Mouse (Mus musculus) liver, embryonic 14.5 days (tissue): ENCODE measurements at regions not wholly inside any gene's neighbourhood (a gene's known extent, or its start where the extent isn't known, plus 50 kb on each side); places are given as distances from the start of the nearest gene placed in this dataset.

Experiments used
- ATAC-seq: fragments of 200-750 bp; cut with Nextera tagmentation; 2 replicates; pipeline ENCODE4 v1.8.0; 2017; ENCODE audit warnings: moderate number of reproducible peaks, mild to moderate bottlenecking, moderate library complexity; ENCODE audit not compliant: insufficient read depth
- DNase-seq, 3 experiments: peaks; one replicate each; pipeline ENCODE4 v3.0.0-alpha.2; 2012 to 2013; ENCODE audit warnings: low read depth in 3 of 3, low spot score in 3 of 3
- H3K27ac ChIP-seq: fragments of 300-500 bp; sonication (generic); 2 replicates; pipeline ENCODE4 v1.5.1; 2014; ENCODE audit warnings: moderate library complexity, mild to moderate bottlenecking, control low read depth, inconsistent platforms
- H3K27me3 ChIP-seq: fragments of 300-500 bp; sonication (generic); 2 replicates; pipeline ENCODE4 v1.6.1; 2014; ENCODE audit warnings: mild to moderate bottlenecking, low read length, moderate library complexity; ENCODE audit not compliant: control insufficient read depth, insufficient read depth
- H3K36me3 ChIP-seq: fragments of 300-500 bp; sonication (generic); replicated peaks from 2 replicates; pipeline ENCODE4 v1.6.1; 2014; ENCODE audit warnings: low read depth; ENCODE audit not compliant: control insufficient read depth, insufficient read depth
- H3K4me1 ChIP-seq, 2 experiments: fragments of 200-500 bp in 1 of 2; fragments of 300-500 bp in 1 of 2; sonication (generic) in 1 of 2; replicated peaks; 2 replicates each; pipeline ENCODE4 v1.6.1; 2012 to 2014; ENCODE audit warnings: antibody characterized with exemption in 1 of 2, inconsistent platforms in 1 of 2, low read length in 1 of 2; ENCODE audit not compliant: control insufficient read depth in 2 of 2, insufficient read depth in 2 of 2
- H3K4me2 ChIP-seq: fragments of 300-500 bp; sonication (generic); 2 replicates; pipeline ENCODE4 v1.6.1; 2014; ENCODE audit warnings: low read depth, mild to moderate bottlenecking, control low read depth, moderate library complexity
- H3K4me3 ChIP-seq, 2 experiments: fragments of 200-500 bp in 1 of 2; fragments of 300-500 bp in 1 of 2; sonication (generic) in 1 of 2; 2 replicates each; pipeline ENCODE4 v1.5.1; 2012 to 2014; ENCODE audit warnings: low read depth in 2 of 2, low read length in 2 of 2, mild to moderate bottlenecking in 2 of 2, control low read depth in 1 of 2, inconsistent platforms in 1 of 2, moderate library complexity in 1 of 2; ENCODE audit not compliant: insufficient read depth in 1 of 2
- H3K9ac ChIP-seq: fragments of 300-500 bp; sonication (generic); replicated peaks from 2 replicates; pipeline ENCODE4 v1.6.1; 2014; ENCODE audit warnings: mild to moderate bottlenecking, control low read depth, moderate library complexity
- H3K9me3 ChIP-seq: fragments of 300-500 bp; sonication (generic); 2 replicates; pipeline ENCODE4 v1.6.1; 2016; ENCODE audit warnings: low read length, mixed read lengths; ENCODE audit not compliant: control insufficient read depth
- CTCF ChIP-seq: IDR thresholded peaks from 2 replicates; pipeline ENCODE4 v1.5.1; 2016; ENCODE audit warnings: antibody characterized with exemption, low read depth, control low read depth
- EP300 ChIP-seq: IDR thresholded peaks from 2 replicates; pipeline ENCODE4 v1.6.1; 2016; ENCODE audit warnings: antibody characterized with exemption, low read depth
- WGBS: fragments of 180-500 bp; shearing (Covaris S2); extraction: QIAGEN DNeasy Blood & Tissue Kit; methylation state at CpG from one replicate; pipeline ENCODE4 v1.1.7; 2014; ENCODE audit not compliant: insufficient replicate concordance; 5-methylcytosine and 5-hydroxymethylcytosine counted together

DNA sequence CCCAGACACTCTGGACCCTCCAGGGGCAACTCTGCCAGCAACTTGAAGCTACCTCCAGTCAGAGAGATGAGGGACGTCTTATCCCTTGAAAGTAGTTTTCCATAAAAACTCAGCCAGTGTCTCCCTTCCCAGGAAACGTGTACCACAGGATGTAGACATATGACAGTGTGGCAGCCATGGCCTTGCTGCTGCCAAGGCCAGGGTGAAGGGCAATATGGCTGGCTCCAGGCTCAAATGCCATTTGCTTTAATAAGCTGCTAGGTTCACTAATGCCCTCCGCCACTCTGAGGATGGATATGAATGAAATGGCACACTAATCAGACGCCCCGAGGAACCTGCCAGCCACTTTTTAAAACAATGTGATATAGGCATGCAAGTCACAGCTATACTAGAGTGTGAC lies 241.2 kb upstream of the Prox1 start:
- no peak overlapping the region for H3K27ac ChIP-seq
- WGBS = 62% methylated on average over 5 of the region's 5 CpGs
- no peak for TF ChIP-seq EP300
- TF ChIP-seq CTCF = no peak

DNA sequence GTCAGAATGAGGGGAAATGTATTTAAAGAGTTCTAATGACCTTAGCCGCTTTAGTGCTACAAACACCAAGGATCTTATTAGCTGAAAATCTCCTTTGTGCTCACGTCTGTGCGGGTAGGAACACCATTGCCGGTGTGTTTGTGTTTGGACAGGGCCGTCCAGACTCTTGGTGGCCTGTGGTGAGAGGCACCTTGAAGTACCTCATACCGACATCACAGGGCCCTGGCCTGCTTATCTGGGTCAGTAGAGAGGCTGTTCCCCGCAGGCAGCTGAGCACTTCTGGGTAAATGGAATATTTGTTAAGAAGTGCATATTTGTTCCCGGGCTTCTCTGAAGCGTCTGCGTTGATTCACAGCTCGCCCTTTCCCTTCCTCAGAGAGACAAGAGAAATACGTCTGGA lies 232.8 kb upstream of the Prox1 start:
- H3K4me2 ChIP-seq = no peak overlapping the region
- H3K9me3 ChIP-seq = no peaks in the 10 kb centered on the region
- H3K27ac ChIP-seq = no peak overlapping the region
- H3K4me1 ChIP-seq = no peaks in the 10 kb centered on the region
- DNase-seq (no peak), ATAC-seq (no peak)
- no peaks in the 10 kb centered on the region for H3K27me3 ChIP-seq
- H3K36me3 ChIP-seq = no peaks in the 10 kb centered on the region
- H3K9ac ChIP-seq = no peak overlapping the region
- TF ChIP-seq EP300 (no peak), CTCF (no peak)
- no peak overlapping the region for H3K4me3 ChIP-seq
- WGBS = 53% methylated on average over 12 of the region's 12 CpGs

More for the DNA sequence above, 241.2 kb upstream of the Prox1 start:
- no peak overlapping the region for H3K4me2 ChIP-seq
- H3K4me3 ChIP-seq = no peak overlapping the region
- no peaks in the 10 kb centered on the region for H3K4me1 ChIP-seq
- no peak overlapping the region for H3K9ac ChIP-seq
- H3K27me3 ChIP-seq = no peaks in the 10 kb centered on the region
- DNase-seq = no peak
- ATAC-seq = no peak
- no peaks in the 10 kb centered on the region for H3K9me3 ChIP-seq
- H3K36me3 ChIP-seq = no peaks in the 10 kb centered on the region

DNA sequence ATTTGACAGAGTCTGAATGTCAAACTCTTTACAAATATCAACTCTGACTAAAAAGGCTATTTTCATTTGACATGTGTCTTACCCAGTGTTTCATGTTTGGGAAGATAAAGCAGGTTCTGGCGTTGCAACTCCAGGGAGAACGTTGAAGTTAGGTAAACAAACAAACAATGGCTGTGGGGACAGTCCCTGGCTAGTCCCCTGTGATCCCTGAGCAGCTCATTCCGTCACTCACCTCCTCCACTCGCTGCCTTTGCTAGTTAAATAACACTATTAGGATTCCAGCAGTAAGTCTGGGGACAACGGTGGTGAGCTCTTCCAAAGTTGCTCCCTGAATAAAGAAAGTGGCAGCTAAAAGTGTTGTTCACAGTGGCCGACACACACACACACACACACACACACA lies 227.8 kb upstream of the Prox1 start:
- Histone ChIP-seq H3K4me2 (no peak overlapping the region), H3K4me3 (no peak overlapping the region), H3K9ac (no peak overlapping the region), H3K27me3 (no peaks in the 10 kb centered on the region), H3K36me3 (no peaks in the 10 kb centered on the region), H3K4me1 (peaks cover 0 to 6% of the 10 kb centered on the region in 2 experiments; a peak in 1 of 4 replicates), H3K27ac (0 out of 2 replicates have a peak overlapping the region, but pooled peaks have one; percentile 33), H3K9me3 (no peaks in the 10 kb centered on the region)
- TF ChIP-seq CTCF = no peak
- no peak for TF ChIP-seq EP300
- peak; percentile 56; the same call in 1 of the 2 replicates for ATAC-seq
- 26% methylated on average over 6 of the region's 6 CpGs for WGBS
- DNase-seq = no peak

DNA sequence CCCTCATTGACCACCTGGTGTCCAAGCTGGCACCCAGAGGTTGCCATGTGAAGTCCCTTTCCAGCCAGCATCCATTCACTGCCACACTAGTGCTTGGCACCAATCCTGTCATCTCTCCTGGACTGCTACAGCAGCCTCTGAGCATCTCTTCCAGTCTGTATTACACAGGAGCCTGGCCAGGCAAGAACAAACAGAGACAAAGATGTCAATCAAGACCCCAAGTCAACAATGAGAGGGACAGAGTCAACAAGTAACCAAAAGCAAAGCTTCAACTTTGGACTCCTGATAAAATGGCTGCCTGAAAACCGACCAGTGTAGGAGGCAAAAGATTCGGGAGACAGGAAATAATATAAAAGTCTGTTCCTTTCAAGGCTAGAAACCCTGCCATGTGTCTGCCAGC lies 227.3 kb upstream of the Prox1 start:
- Histone ChIP-seq H3K4me1 (peaks cover 0 to 6% of the 10 kb centered on the region in 2 experiments; a peak in 1 of 4 replicates), H3K4me2 (no peak overlapping the region), H3K36me3 (no peaks in the 10 kb centered on the region), H3K4me3 (no peak overlapping the region), H3K27me3 (no peaks in the 10 kb centered on the region), H3K27ac (0 out of 2 replicates have a peak overlapping the region, but pooled peaks have one; percentile 33), H3K9me3 (no peaks in the 10 kb centered on the region), H3K9ac (no peak overlapping the region)
- WGBS = 32% methylated on average over 2 of the region's 2 CpGs
- DNase-seq (peak; percentile 2 to 9 (median 7)), ATAC-seq (peak; percentile 58; the same call in 1 of the 2 replicates)
- TF ChIP-seq CTCF (no peak), EP300 (no peak)

DNA sequence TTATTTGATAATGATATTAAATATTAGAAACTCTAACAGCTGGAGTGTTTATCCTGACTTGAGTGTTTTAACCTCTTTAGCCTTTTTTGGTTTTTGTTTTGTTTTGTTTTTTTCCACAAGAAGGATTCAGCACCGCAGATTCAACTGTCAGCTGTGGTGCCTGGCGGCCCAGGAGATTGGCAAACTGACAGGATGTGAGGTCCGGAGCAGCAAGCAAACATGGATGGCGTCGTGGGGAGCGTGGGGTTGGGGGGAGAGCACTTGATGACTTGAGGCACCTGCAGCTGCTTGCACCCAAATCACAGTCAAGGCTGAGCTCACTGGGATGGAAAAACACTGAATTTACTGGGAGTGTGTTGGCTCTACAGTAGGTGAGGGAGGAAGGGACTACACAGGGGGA lies 222.5 kb upstream of the Prox1 start:
- Histone ChIP-seq H3K4me1 (peaks cover 0 to 6% of the 10 kb centered on the region in 2 experiments; a peak in 1 of 4 replicates), H3K4me2 (no peak overlapping the region), H3K27ac (no peak overlapping the region), H3K4me3 (no peak overlapping the region), H3K36me3 (no peaks in the 10 kb centered on the region), H3K9ac (no peak overlapping the region), H3K27me3 (no peaks in the 10 kb centered on the region), H3K9me3 (no peaks in the 10 kb centered on the region)
- DNase-seq = no peak
- ATAC-seq = no peak
- no peak for TF ChIP-seq CTCF
- TF ChIP-seq EP300 = no peak
- 52% methylated on average over 6 of the region's 6 CpGs for WGBS
